Mouse (Mus musculus) forelimb bud, embryonic 11.5 days (tissue): ENCODE measurements around the gene Foxo3.

ENCODE experiments used
- DNase-seq: peaks from one replicate; pipeline ENCODE4 v3.0.0-alpha.2; 2012; ENCODE audit warnings: low read depth, low spot score

The Foxo3 gene

GRCm38 (mm10) chr10:42230471-42231099 is 46.0 kb downstream of the Foxo3 start:
- DNase-seq: no peak

GRCm38 (mm10) chr10:42227751-42228241 is 48.8 kb downstream of the Foxo3 start:
- DNase-seq: no peak

- no peak for DNase-seq
Observed at GRCm38 (mm10) chr10:42226176-42226575, 50.4 kb downstream of the Foxo3 start.

GRCm38 (mm10) chr10:42225184-42225935 is 51.2 kb downstream of the Foxo3 start:
- DNase-seq: no peak

- DNase-seq: no peak
Observed at GRCm38 (mm10) chr10:42221996-42222395, 54.6 kb downstream of the Foxo3 start.

GRCm38 (mm10) chr10:42221136-42221891 is 55.2 kb downstream of the Foxo3 start:
- DNase-seq: peak; percentile 30

- no peak for DNase-seq
Observed at GRCm38 (mm10) chr10:42220418-42220952, 56.1 kb downstream of the Foxo3 start.

- DNase-seq: no peak
Observed at GRCm38 (mm10) chr10:42211407-42211806, 65.1 kb downstream of the Foxo3 start.

- DNase-seq: no peak
Observed at GRCm38 (mm10) chr10:42210641-42211040, 65.9 kb downstream of the Foxo3 start.

- no peak for DNase-seq
Observed at GRCm38 (mm10) chr10:42209809-42210208, 66.7 kb downstream of the Foxo3 start.

GRCm38 (mm10) chr10:42207612-42208011 is 68.9 kb downstream of the Foxo3 start:
- no peak for DNase-seq

GRCm38 (mm10) chr10:42204768-42205412 is 71.7 kb downstream of the Foxo3 start:
- no peak for DNase-seq

- DNase-seq: peak; percentile 91
Observed at GRCm38 (mm10) chr10:42203321-42204155, 73.0 kb downstream of the Foxo3 start.

- DNase-seq: no peak
Observed at GRCm38 (mm10) chr10:42202561-42202960, 74.0 kb downstream of the Foxo3 start.

- DNase-seq: no peak
Observed at GRCm38 (mm10) chr10:42199472-42199871, 77.1 kb downstream of the Foxo3 start.

GRCm38 (mm10) chr10:42198682-42199081 is 77.9 kb downstream of the Foxo3 start:
- DNase-seq: no peak

- no peak for DNase-seq
Observed at GRCm38 (mm10) chr10:42194784-42195183, 81.8 kb downstream of the Foxo3 start.

GRCm38 (mm10) chr10:42193981-42194380 is 82.6 kb downstream of the Foxo3 start:
- no peak for DNase-seq

- DNase-seq: no peak
Observed at GRCm38 (mm10) chr10:42192951-42193350, 83.6 kb downstream of the Foxo3 start.

- no peak for DNase-seq
Observed at GRCm38 (mm10) chr10:42189674-42190434, 86.7 kb downstream of the Foxo3 start.
